Mouse (Mus musculus) ES-Bruce4 (cell line): Measurements from ENCODE around the gene Slc9a8.

ENCODE experiments used
- CTCF ChIP-seq: IDR thresholded peaks from one replicate; pipeline ENCODE4 v1.8.1; 2011; ENCODE audit warnings: low read depth, low read length
- EP300 ChIP-seq: IDR thresholded peaks from 2 replicates; pipeline ENCODE4 v1.6.1; 2011; ENCODE audit warnings: low read depth, low read length; ENCODE audit not compliant: insufficient read depth
- POLR2A ChIP-seq: IDR thresholded peaks from one replicate; pipeline ENCODE4 v1.8.1; 2011; ENCODE audit warnings: low read length; ENCODE audit not compliant: insufficient read depth

DNA sequence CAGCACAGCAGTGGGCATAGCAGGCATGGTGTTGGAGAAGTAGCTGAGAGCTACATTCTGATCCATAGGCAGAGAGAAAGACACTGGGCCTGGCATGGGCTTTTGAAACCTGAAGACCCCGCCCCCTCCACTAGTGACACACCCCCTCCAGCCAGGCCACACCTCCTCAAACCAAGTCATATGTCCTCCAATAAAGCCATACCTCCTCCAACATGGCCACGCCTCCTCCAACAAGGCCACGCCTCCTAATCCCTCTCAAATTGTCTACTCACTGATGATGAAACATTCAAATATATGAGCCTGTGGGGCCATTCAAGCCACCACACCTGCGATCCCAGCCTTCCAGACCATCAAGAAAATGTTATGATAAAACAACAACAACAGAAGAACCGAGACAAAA, 7.1 kb upstream of the Slc9a8 start:
- no peak for TF ChIP-seq CTCF
- TF ChIP-seq EP300: no peak
- TF ChIP-seq POLR2A: no peak
